Mouse (Mus musculus): ENCODE measurements around the gene Isg20l2.

DNA sequence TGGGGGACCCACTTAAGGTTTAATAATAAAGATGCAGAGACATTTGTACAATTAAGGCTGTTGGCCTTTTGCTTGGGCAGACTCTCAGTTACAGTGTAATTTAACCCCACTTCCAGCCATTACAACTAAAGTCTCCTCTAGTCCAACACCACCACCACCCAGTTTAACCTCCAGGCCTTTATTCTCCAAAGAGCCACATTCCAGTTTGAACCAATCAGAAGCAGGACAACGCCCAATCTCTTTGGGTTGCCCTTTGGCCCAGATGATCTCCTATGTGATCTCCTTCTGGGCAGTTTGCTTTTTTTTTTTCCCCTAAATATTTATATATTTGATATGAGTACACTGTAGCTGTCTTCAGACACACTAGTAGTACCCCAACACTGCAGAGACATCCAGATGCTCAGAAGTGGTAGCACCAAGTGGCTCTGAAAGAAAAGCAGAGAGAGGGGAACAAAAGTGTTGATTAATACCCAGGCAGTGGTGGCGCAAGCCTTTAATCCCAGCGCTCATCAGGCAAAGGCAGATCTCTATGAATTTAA is 36.7 kb upstream of the Isg20l2 start:
- TF ChIP-seq TAL1 (IDR thresholded peaks at IDR 0.05; ENCODE audit: low read length), result no peak
- no peak for TF ChIP-seq GATA1 (IDR thresholded peaks at IDR 0.05; ENCODE audit: low read length)
